Mouse (Mus musculus): ENCODE results near the gene Ndufa9. TPM values are rescaled to one million over a fixed set of nuclear protein-coding genes. Genes with fewer than 3 reads are reported as not detected.

Gene Ndufa9
- polyA plus RNA-seq, 1 experiment from 2014 or later = 192 TPM

Other genes starting within 250 kb of the Ndufa9 start
- gene Kcna1, start 202.8 kb downstream of the Ndufa9 start, polyA plus RNA-seq (2016; fragmentation: Nextera tagmentation; extraction: Ambion mirVana) = 1.4 TPM in 2 replicates
- gene Kcna6, start 108.5 kb downstream of the Ndufa9 start, polyA plus RNA-seq (2016; fragmentation: Nextera tagmentation; extraction: Ambion mirVana) = 8.7 and 9.8 TPM in 2 replicates
- gene Akap3, start 4.0 kb upstream of the Ndufa9 start, polyA plus RNA-seq (2016; fragmentation: Nextera tagmentation; extraction: Ambion mirVana) = not detected in 2 replicates
- gene Dyrk4, start 72.7 kb upstream of the Ndufa9 start, polyA plus RNA-seq (2016; fragmentation: Nextera tagmentation; extraction: Ambion mirVana) = not detected in 2 replicates
- gene Rad51ap1, start 90.5 kb upstream of the Ndufa9 start, polyA plus RNA-seq (2016; fragmentation: Nextera tagmentation; extraction: Ambion mirVana) = 70.5 and 79.0 TPM in 2 replicates
- gene D6Wsu163e, start 90.8 kb upstream of the Ndufa9 start, polyA plus RNA-seq (2016; fragmentation: Nextera tagmentation; extraction: Ambion mirVana) = 12.6 and 15.1 TPM in 2 replicates
- gene Fgf6, start 166.4 kb upstream of the Ndufa9 start, polyA plus RNA-seq (2016; fragmentation: Nextera tagmentation; extraction: Ambion mirVana) = 0.29 and 0.30 TPM in 2 replicates
- gene Fgf23, start 223.8 kb upstream of the Ndufa9 start, polyA plus RNA-seq (2016; fragmentation: Nextera tagmentation; extraction: Ambion mirVana) = 0.11 TPM in 1 of 2 replicates, not detected in the other